Mouse (Mus musculus): ENCODE results near the gene Gm20431.

DNA sequence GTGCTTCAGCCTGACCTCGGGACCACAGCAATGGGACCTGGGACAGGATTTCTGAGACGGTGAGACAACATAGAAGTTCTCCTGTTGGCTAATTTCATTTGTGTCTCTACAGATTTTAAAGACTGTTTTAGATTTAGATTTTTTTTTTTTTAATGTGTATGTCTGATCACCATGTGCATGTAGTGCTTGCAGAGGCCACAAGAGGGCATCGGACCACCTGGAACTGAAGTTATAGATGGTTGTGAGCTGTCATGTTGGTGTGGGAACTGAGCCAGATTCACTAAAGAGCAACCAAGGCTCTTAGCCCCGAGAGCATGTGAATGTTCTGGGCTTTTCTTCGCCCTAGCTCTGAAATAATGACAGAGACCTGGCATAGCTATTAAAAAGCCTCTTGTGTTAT, 19.4 kb upstream of the Gm20431 start:
- TF ChIP-seq CTCF (IDR thresholded peaks at IDR 0.05) = peak; percentile 72
- no peak for TF ChIP-seq EP300 (IDR thresholded peaks at IDR 0.05)
